Mouse (Mus musculus) heart, embryonic 16.5 days (tissue): ENCODE measurements around the gene Kctd19. TPM values are rescaled to one million over a fixed set of nuclear protein-coding genes. Genes with fewer than 3 reads are reported as not detected.

ENCODE experiments used
- ATAC-seq: fragments of 200-750 bp; cut with Nextera tagmentation; replicated peaks from 2 replicates; pipeline ENCODE4 v1.8.0; 2017; ENCODE audit warnings: moderate number of reproducible peaks; ENCODE audit not compliant: insufficient read depth, low FRiP score; ENCODE audit errors: extremely low read depth
- H3K27ac ChIP-seq: fragments of 300-500 bp; sonication (generic); 2 replicates; pipeline ENCODE4 v1.5.1; 2014; ENCODE audit warnings: mild to moderate bottlenecking, low read length, control low read depth, moderate library complexity
- H3K27me3 ChIP-seq: fragments of 300-500 bp; sonication (generic); 2 replicates; pipeline ENCODE4 v1.6.1; 2014; ENCODE audit warnings: low read length, mixed read lengths; ENCODE audit not compliant: control insufficient read depth, insufficient read depth
- H3K36me3 ChIP-seq: fragments of 300-500 bp; sonication (generic); 2 replicates; pipeline ENCODE4 v1.6.1; 2014; ENCODE audit not compliant: control insufficient read depth, insufficient read depth
- H3K4me1 ChIP-seq: fragments of 300-500 bp; sonication (generic); 2 replicates; pipeline ENCODE4 v1.6.1; 2014; ENCODE audit warnings: low read length, mixed read lengths; ENCODE audit not compliant: control insufficient read depth, insufficient read depth
- H3K4me2 ChIP-seq: fragments of 300-500 bp; sonication (generic); 2 replicates; pipeline ENCODE4 v1.6.1; 2014; ENCODE audit warnings: low read depth, mild to moderate bottlenecking, control low read depth, low read length
- H3K4me3 ChIP-seq: fragments of 300-500 bp; sonication (generic); 2 replicates; pipeline ENCODE4 v1.5.1; 2014; ENCODE audit warnings: mild to moderate bottlenecking, control low read depth, low read length
- H3K9ac ChIP-seq: fragments of 300-500 bp; sonication (generic); 2 replicates; pipeline ENCODE4 v1.6.1; 2014; ENCODE audit warnings: low read length, control low read depth
- H3K9me3 ChIP-seq: fragments of 300-500 bp; sonication (generic); replicated peaks from 2 replicates; pipeline ENCODE4 v1.6.1; 2016; ENCODE audit warnings: low read length; ENCODE audit not compliant: control insufficient read depth
- WGBS: fragments of 180-500 bp; shearing (Covaris S2); extraction: QIAGEN DNeasy Blood & Tissue Kit; methylation state at CpG from one replicate; pipeline ENCODE4 v1.1.7; 2014; 5-methylcytosine and 5-hydroxymethylcytosine counted together
- polyA plus RNA-seq: library from polyadenylated mRNA; unstranded; fragments of >200 nt; fragmentation: Nextera tagmentation; extraction: Ambion mirVana; gene quantifications from 2 replicates; pipeline ENCODE4 v1.2.1, GENCODE M21; 2015

The Kctd19 gene
- polyA plus RNA-seq, 1 experiment from 2014 or later = 0.07 TPM

- Histone ChIP-seq H3K4me3 (no peak overlapping the region), H3K27ac (no peak overlapping the region), H3K9me3 (no peaks in the 10 kb centered on the region), H3K9ac (no peak overlapping the region), H3K4me2 (no peak overlapping the region), H3K27me3 (no peaks in the 10 kb centered on the region), H3K4me1 (peaks cover 26% of the 10 kb centered on the region), H3K36me3 (peaks cover 39% of the 10 kb centered on the region)
- 74% methylated on average over 32 of the region's 32 CpGs for WGBS
- no peak for ATAC-seq
Observed at GRCm38 (mm10) chr8:105336373-105337130, 76.8 kb downstream of the Kctd19 start.

Other genes starting within 250 kb of the Kctd19 start
- gene Cbfb, start 242.8 kb downstream of the Kctd19 start, polyA plus RNA-seq = 38.7 and 48.5 TPM in 2 replicates
- 20.8 and 22.5 TPM in 2 replicates for gene D230025D16Rik, start 188.4 kb downstream of the Kctd19 start, polyA plus RNA-seq
- 12.7 and 13.1 TPM in 2 replicates for gene B3gnt9, start 158.3 kb downstream of the Kctd19 start, polyA plus RNA-seq
- 20.3 and 25.4 TPM in 2 replicates for gene Tradd, start 148.9 kb downstream of the Kctd19 start, polyA plus RNA-seq
- 4.5 and 5.0 TPM in 2 replicates for gene Fbxl8, start 148.9 kb downstream of the Kctd19 start, polyA plus RNA-seq
- gene Hsf4, start 143.7 kb downstream of the Kctd19 start, polyA plus RNA-seq = 0.27 and 0.29 TPM in 2 replicates
- 5.2 and 5.8 TPM in 2 replicates for gene Nol3, start 137.4 kb downstream of the Kctd19 start, polyA plus RNA-seq
- gene 4931428F04Rik, start 123.6 kb downstream of the Kctd19 start, polyA plus RNA-seq = 5.4 and 6.7 TPM in 2 replicates
- gene Exoc3l, start 117.4 kb downstream of the Kctd19 start, polyA plus RNA-seq = 14.6 and 14.9 TPM in 2 replicates
- gene E2f4, start 115.8 kb downstream of the Kctd19 start, polyA plus RNA-seq = 50.8 and 61.1 TPM in 2 replicates
- 4.1 and 5.1 TPM in 2 replicates for gene Elmo3, start 107.9 kb downstream of the Kctd19 start, polyA plus RNA-seq
- gene Lrrc29, start 87.2 kb downstream of the Kctd19 start, polyA plus RNA-seq = 0.80 and 0.84 TPM in 2 replicates
- gene Tmem208, start 87.1 kb downstream of the Kctd19 start, polyA plus RNA-seq = 82.1 and 84.2 TPM in 2 replicates
- gene Fhod1, start 65.5 kb downstream of the Kctd19 start, polyA plus RNA-seq = 1.1 and 2.3 TPM in 2 replicates
- gene Slc9a5, start 64.7 kb downstream of the Kctd19 start, polyA plus RNA-seq = 1.1 and 1.4 TPM in 2 replicates
- 0.18 and 0.21 TPM in 2 replicates for gene Plekhg4, start 40.2 kb downstream of the Kctd19 start, polyA plus RNA-seq
- 0.37 and 0.54 TPM in 2 replicates for gene Lrrc36, start 69 bp upstream of the Kctd19 start, polyA plus RNA-seq
- gene Tppp3, start 58.0 kb upstream of the Kctd19 start, polyA plus RNA-seq = 38.7 and 40.0 TPM in 2 replicates
- gene Zdhhc1, start 83.4 kb upstream of the Kctd19 start, polyA plus RNA-seq = 26.3 and 31.3 TPM in 2 replicates
- 0.24 and 0.25 TPM in 2 replicates for gene Hsd11b2, start 105.3 kb upstream of the Kctd19 start, polyA plus RNA-seq
- gene Atp6v0d1, start 152.5 kb upstream of the Kctd19 start, polyA plus RNA-seq = 62.4 and 63.7 TPM in 2 replicates
- gene Ripor1, start 191.8 kb upstream of the Kctd19 start, polyA plus RNA-seq = 34.0 and 36.2 TPM in 2 replicates
- gene Ctcf, start 223.1 kb upstream of the Kctd19 start, polyA plus RNA-seq = 72.1 and 80.0 TPM in 2 replicates
- 0.71 TPM in 1 of 2 replicates, not detected in the other for gene Agrp, start 223.9 kb upstream of the Kctd19 start, polyA plus RNA-seq